Mouse (Mus musculus) stomach, postnatal 0 days (tissue): ENCODE measurements around the gene Amd1. TPM values are rescaled to one million over a fixed set of nuclear protein-coding genes. Genes with fewer than 3 reads are reported as not detected.

Source experiments
- ATAC-seq: fragments of 200-750 bp; cut with Nextera tagmentation; 2 replicates; pipeline ENCODE4 v1.8.0; 2017; ENCODE audit not compliant: low FRiP score, low TSS enrichment
- DNase-seq: peaks from one replicate; pipeline ENCODE4 v3.0.0-alpha.2; 2016; ENCODE audit warnings: low spot score
- H3K27ac ChIP-seq: fragments of 300-500 bp; sonication (generic); replicated peaks from 2 replicates; pipeline ENCODE4 v1.5.1; 2014; ENCODE audit warnings: mild to moderate bottlenecking, control low read depth
- H3K27me3 ChIP-seq: fragments of 300-500 bp; sonication (generic); 2 replicates; pipeline ENCODE4 v1.6.1; 2014; ENCODE audit warnings: low read length; ENCODE audit not compliant: control insufficient read depth, insufficient read depth
- H3K36me3 ChIP-seq: fragments of 300-500 bp; sonication (generic); 2 replicates; pipeline ENCODE4 v1.6.1; 2014; ENCODE audit warnings: low read length, mixed read lengths; ENCODE audit not compliant: control insufficient read depth, insufficient read depth
- H3K4me1 ChIP-seq: fragments of 300-500 bp; sonication (generic); replicated peaks from 2 replicates; pipeline ENCODE4 v1.6.1; 2014; ENCODE audit warnings: antibody characterized with exemption; ENCODE audit not compliant: control insufficient read depth, insufficient read depth
- H3K4me2 ChIP-seq: fragments of 300-500 bp; sonication (generic); replicated peaks from 2 replicates; pipeline ENCODE4 v1.6.1; 2014; ENCODE audit warnings: low read depth, mild to moderate bottlenecking, control low read depth, moderate library complexity
- H3K4me3 ChIP-seq: fragments of 300-500 bp; sonication (generic); 2 replicates; pipeline ENCODE4 v1.5.1; 2014; ENCODE audit warnings: low read depth, low read length, control low read depth
- H3K9ac ChIP-seq: fragments of 300-500 bp; sonication (generic); 2 replicates; pipeline ENCODE4 v1.6.1; 2014; ENCODE audit warnings: mild to moderate bottlenecking, low read length, control low read depth, mixed read lengths
- H3K9me3 ChIP-seq: fragments of 300-500 bp; sonication (generic); 2 replicates; pipeline ENCODE4 v1.6.1; 2016; ENCODE audit warnings: low read length; ENCODE audit not compliant: control insufficient read depth
- CTCF ChIP-seq: IDR thresholded peaks from 2 replicates; pipeline ENCODE4 v1.5.1; 2016; ENCODE audit warnings: antibody characterized with exemption, low read depth, mild to moderate bottlenecking, moderate library complexity
- EP300 ChIP-seq: optimal IDR thresholded peaks from 2 replicates; pipeline ENCODE3; 2016; ENCODE audit warnings: antibody characterized with exemption
- WGBS: fragments of 180-500 bp; shearing (Covaris S2); extraction: QIAGEN DNeasy Blood & Tissue Kit; methylation state at CpG from one replicate; pipeline ENCODE4 v1.1.7; 2014; 5-methylcytosine and 5-hydroxymethylcytosine counted together
- polyA plus RNA-seq: library from polyadenylated mRNA; unstranded; fragments of >200 nt; fragmentation: Nextera tagmentation; extraction: Ambion mirVana; gene quantifications from 2 replicates; pipeline ENCODE4 v1.2.1, GENCODE M21; 2015

Gene Amd1
- 46.9 and 48.0 TPM in 2 replicates for polyA plus RNA-seq

DNA sequence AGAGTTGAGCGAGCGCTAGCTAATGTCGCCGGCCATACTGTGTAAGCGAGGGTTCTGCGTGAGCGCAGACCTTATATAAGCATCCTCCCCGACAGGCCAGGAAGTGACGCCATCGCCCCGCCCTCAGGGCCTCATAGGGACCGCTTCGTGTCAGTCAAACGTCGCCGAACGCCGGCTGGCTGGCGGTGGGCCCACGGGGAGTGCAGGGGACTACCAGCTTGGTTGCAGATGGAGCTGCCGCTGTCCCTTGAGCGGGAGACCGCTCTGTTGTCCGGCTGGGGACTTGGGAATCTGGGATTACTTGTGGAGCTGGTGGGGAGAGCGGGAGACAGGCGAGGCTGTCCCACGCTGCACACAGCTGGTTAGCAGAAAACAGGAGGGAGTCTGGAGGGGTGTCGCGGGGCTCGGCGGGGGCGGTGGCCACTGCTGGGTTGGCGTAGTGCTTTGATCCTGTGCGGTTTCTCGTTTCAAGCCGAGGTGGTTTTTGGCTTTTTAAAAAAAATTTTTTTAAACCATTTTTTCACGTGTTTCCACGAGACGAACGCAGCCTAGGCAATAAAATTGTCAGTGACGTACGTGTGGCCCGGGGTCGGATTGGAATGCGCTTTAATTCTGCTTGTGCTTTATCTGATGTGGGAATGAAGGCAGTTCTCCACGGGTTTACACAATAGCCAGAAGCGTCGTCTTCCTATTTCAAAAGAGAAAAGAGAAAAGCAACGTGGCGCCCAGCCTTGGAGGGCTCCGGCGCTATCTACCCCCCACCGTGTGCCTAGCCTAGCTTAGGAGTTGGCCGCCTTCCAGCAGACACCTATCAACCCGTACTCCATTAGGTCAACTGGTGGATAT is at the start of gene Amd1:
Amd1 (minus strand) TSS at position 47 of the 846 bp plus-strand sequence.
- H3K4me3 ChIP-seq, result peak within 1 kb of the TSS; percentile 94
- no peaks in the 10 kb centered on the region for H3K9me3 ChIP-seq
- WGBS, result under 1% methylated on average over 55 of the region's 55 CpGs
- peak within 1 kb of the TSS; percentile 95 for H3K9ac ChIP-seq
- peak within 1 kb of the TSS; percentile 82 for H3K4me2 ChIP-seq
- peak within 1 kb of the TSS; percentile 96 for H3K27ac ChIP-seq
- no peaks in the 10 kb centered on the region for H3K27me3 ChIP-seq
- TF ChIP-seq CTCF (0 out of 2 replicates have a peak, but pooled peaks have one; percentile 1), EP300 (no peak)
- H3K4me1 ChIP-seq, result peaks cover 4% of the 10 kb centered on the region; the same call in 1 of the 2 replicates
- H3K36me3 ChIP-seq, result no peaks in the 10 kb centered on the region
- ATAC-seq, result peak; percentile 95
- DNase-seq, result peak; percentile 100

DNA sequence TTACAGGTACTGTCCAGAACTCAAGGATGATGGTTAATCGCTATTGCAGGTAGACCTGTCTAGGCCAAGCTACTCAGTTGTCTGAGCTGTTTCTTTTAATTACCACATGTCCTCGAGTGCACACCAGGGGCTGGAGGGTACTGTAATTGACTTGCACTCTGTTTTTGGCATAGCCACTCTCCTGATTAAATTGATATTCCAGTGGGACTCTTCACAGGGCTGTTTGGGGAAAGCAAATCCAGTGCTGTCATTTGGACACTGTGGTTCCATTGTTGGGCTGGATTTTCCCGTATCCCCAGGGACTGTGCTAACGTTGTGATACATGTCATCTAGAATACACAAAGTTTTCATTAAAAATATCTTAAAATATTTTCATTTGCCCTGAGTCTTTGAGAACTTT is 49.2 kb upstream of the Amd1 start:
- DNase-seq (no peak), ATAC-seq (no peak)
- H3K4me3 ChIP-seq, result no peak overlapping the region
- H3K4me1 ChIP-seq, result 0 out of 2 replicates have a peak, but pooled peaks cover 4% of the 10 kb centered on the region
- peak overlapping the region; percentile 72 for H3K4me2 ChIP-seq
- WGBS, result 62% methylated on average over 4 of the region's 4 CpGs
- no peaks in the 10 kb centered on the region for H3K36me3 ChIP-seq
- no peak overlapping the region for H3K27ac ChIP-seq
- H3K27me3 ChIP-seq, result no peaks in the 10 kb centered on the region
- no peak overlapping the region for H3K9ac ChIP-seq
- TF ChIP-seq EP300 (no peak), CTCF (no peak)
- no peaks in the 10 kb centered on the region for H3K9me3 ChIP-seq

DNA sequence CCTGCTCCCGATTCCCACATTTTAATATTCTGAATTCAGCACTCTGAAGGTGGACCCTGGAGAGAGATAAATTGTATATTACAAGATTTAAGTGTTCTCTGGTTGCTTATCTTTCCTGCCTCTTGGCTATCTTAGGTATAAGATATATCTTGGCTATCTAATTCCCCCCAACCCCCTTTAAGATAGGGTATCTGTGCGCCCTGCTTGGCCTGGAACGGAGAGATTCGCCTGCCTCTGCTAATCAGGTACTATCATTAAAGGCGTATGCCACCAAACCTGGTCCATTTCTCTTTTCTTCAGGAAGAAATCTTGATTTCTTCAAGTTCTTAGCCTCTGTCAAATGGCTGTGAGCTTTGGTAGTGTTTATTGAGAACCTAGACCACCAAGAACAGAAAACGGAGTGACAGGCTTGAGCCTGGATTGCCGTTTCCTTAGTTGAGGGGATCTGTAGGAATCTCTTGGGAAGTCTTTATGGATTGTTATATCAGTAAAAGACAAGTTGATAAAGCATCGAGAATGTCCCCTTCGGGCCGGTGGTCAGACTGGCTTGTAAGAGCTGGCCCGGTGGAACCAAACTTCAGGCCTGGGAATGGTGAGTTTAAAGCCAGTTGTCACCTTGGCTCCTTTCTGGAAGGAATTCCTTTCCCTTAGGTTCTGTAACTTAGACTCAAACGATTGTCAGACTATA is 48.4 kb upstream of the Amd1 start:
- Histone ChIP-seq H3K27me3 (no peaks in the 10 kb centered on the region), H3K9me3 (no peaks in the 10 kb centered on the region), H3K4me3 (peak overlapping the region; percentile 91), H3K36me3 (no peaks in the 10 kb centered on the region), H3K27ac (peak overlapping the region; percentile 96; the same call in 1 of the 2 replicates), H3K4me2 (peak overlapping the region; percentile 72), H3K4me1 (0 out of 2 replicates have a peak, but pooled peaks cover 4% of the 10 kb centered on the region), H3K9ac (peak overlapping the region; percentile 86)
- WGBS, result 41% methylated on average over 12 of the region's 12 CpGs
- no peak for TF ChIP-seq EP300
- no peak for TF ChIP-seq CTCF
- ATAC-seq (no peak), DNase-seq (no peak)

GRCm38 (mm10) chr10:40349631-40350177 is 47.7 kb upstream of the Amd1 start:
- peak; percentile 61 for TF ChIP-seq CTCF
- TF ChIP-seq EP300, result no peak
- H3K27me3 ChIP-seq, result no peaks in the 10 kb centered on the region

DNA sequence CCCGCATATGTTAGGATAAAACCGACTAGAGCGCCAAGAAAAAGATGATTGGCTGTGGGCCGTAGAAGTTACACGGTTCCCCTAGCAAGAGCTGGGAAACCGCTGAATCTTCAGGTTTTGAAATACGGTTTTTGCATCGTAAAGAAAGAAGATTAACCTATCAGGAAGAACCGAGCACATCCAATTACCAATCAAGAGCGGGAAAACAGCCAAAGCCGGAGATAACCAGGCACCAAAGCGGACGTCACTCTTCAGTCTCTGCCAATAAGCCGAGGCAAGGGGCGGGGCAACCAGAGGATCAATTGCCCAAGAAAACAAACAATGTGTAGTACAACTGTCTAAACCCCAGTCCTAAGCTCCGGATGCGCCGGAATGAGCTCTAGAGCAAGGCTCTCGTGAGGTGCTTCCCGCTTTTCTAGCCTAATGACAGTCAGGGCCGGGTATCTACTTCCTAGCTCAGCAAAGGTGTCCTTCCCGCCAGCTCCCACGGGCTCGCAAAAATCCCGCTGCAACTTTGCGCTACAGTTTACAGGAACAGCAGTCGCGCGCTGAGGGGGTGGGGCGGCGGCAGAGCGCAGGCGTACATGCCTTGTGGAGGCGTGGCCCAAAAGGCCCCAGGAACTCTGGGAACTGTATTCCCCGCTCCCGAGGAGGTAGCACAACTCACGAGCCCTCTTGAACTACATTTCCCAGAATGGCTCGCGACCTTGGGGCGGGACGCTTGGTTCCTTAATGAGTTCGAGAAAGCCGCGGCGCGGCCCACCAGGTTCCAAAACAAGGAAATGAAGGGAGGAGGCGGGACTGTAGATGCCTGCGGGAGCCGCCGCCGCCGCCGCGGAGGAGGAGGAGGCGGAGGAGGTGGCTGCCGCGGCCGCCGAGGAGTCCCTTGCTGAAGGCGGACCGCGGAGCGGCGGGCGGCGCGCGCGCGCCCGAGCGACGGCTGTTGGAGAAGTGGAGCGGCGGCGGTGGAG is 46.9 kb upstream of the Amd1 start:
- peak overlapping the region; percentile 96 for H3K27ac ChIP-seq
- peak overlapping the region; percentile 91 for H3K4me3 ChIP-seq
- DNase-seq, result peak; percentile 98
- no peaks in the 10 kb centered on the region for H3K27me3 ChIP-seq
- H3K4me2 ChIP-seq, result peak overlapping the region; percentile 72
- no peaks in the 10 kb centered on the region for H3K36me3 ChIP-seq
- H3K4me1 ChIP-seq, result 0 out of 2 replicates have a peak, but pooled peaks cover 4% of the 10 kb centered on the region
- TF ChIP-seq EP300, result no peak
- no peak for TF ChIP-seq CTCF
- H3K9me3 ChIP-seq, result no peaks in the 10 kb centered on the region
- peak overlapping the region; percentile 86 for H3K9ac ChIP-seq
- under 1% methylated on average over 69 of the region's 76 CpGs for WGBS
- ATAC-seq, result peak; percentile 98

More at GRCm38 (mm10) chr10:40349631-40350177, 47.7 kb upstream of the Amd1 start:
- Histone ChIP-seq H3K36me3 (no peaks in the 10 kb centered on the region), H3K4me3 (peak overlapping the region; percentile 91), H3K9ac (peak overlapping the region; percentile 86), H3K27ac (peak overlapping the region; percentile 96), H3K4me2 (peak overlapping the region; percentile 72), H3K4me1 (0 out of 2 replicates have a peak, but pooled peaks cover 4% of the 10 kb centered on the region), H3K9me3 (no peaks in the 10 kb centered on the region)
- ATAC-seq, result peak; percentile 41
- WGBS, result 0% methylated on average over 59 of the region's 62 CpGs
- DNase-seq, result peak; percentile 74
